Mouse (Mus musculus) erythroblast, embryonic 14.5 days (primary cell): ENCODE data around the gene Tmem161a. TPM values are rescaled to one million over a fixed set of nuclear protein-coding genes. Genes with fewer than 3 reads are reported as not detected.
A peak's percentile ranks its signal among the peaks of the same experiment; 100 is the strongest.
"Not testable (repeated sequence)": the region's sequence is repeated elsewhere in the genome, so short reads cannot be mapped to it uniquely, and the experiment has no call there.

Source experiments
- H3K27me3 ChIP-seq: 2 replicates; pipeline ENCODE4 v1.6.1; 2012; ENCODE audit warnings: inconsistent platforms; ENCODE audit not compliant: control insufficient read depth
- H3K36me3 ChIP-seq: 2 replicates; pipeline ENCODE4 v1.6.1; 2012; ENCODE audit warnings: mild to moderate bottlenecking, inconsistent platforms; ENCODE audit not compliant: control insufficient read depth
- H3K4me1 ChIP-seq: 2 replicates; pipeline ENCODE4 v1.6.1; 2012; ENCODE audit warnings: inconsistent platforms; ENCODE audit not compliant: control insufficient read depth
- H3K4me3 ChIP-seq: replicated peaks from 2 replicates; pipeline ENCODE3; 2012; ENCODE audit warnings: moderate library complexity, mild to moderate bottlenecking, inconsistent platforms
- H3K9me3 ChIP-seq: 2 replicates; pipeline ENCODE4 v1.6.1; 2012; ENCODE audit warnings: low read length, inconsistent platforms, mixed read lengths; ENCODE audit not compliant: control insufficient read depth
- GATA1 ChIP-seq: IDR thresholded peaks from 2 replicates; pipeline ENCODE4 v1.6.1; 2012; ENCODE audit warnings: low read length, inconsistent platforms, mixed read lengths
- TAL1 ChIP-seq: IDR thresholded peaks from 3 replicates; pipeline ENCODE4 v1.6.1; 2012; ENCODE audit warnings: low read length, inconsistent platforms, mixed read lengths
- polyA plus RNA-seq: library from polyadenylated mRNA; stranded (reverse); fragments of >175 nt; gene quantifications from 2 replicates; pipeline ENCODE4 v1.2.3, GENCODE M21; 2012

Gene Tmem161a
- polyA plus RNA-seq, 1 experiment: 11.2 TPM

GRCm38 (mm10) chr8:70212112-70213055 is 40.2 kb downstream of the Tmem161a start, which contains the start of gene Slc25a42:
Gene Slc25a42 (minus strand): TSS chr8:70212305.
- Histone ChIP-seq H3K4me1 (peaks cover 67% of the 10 kb centered on the region), H3K36me3 (peaks cover 24% of the 10 kb centered on the region), H3K27me3 (no peaks in the 10 kb centered on the region), H3K4me3 (peak within 1 kb of the TSS; percentile 70), H3K9me3 (no peaks in the 10 kb centered on the region)
- peak; percentile 13; the same call in 1 of the 2 replicates for TF ChIP-seq GATA1
- no peak for TF ChIP-seq TAL1

DNA sequence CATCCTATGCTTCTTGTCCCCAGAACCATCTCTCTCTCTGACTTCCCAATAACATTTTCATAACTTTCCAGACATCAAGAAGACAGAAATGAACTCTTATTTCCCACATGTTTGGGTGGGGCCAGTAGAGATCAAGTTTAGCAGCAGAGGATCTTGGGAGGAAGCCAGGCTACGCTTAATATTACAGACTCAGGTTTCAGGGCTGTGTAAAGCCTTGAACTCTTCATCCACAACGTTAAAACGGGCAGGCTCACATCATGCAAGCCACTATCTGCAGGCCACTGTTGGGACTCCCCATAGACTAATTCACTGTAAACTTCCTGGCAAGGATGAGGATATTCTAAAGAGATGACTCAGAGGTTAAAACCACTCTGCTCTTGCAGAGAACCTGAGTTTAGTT is 42.3 kb downstream of the Tmem161a start:
- no peaks in the 10 kb centered on the region for H3K9me3 ChIP-seq
- TF ChIP-seq TAL1 (no peak), GATA1 (no peak)
- H3K4me1 ChIP-seq: peaks cover 50% of the 10 kb centered on the region
- no peaks in the 10 kb centered on the region for H3K27me3 ChIP-seq
- H3K4me3 ChIP-seq: no peak overlapping the region
- peaks cover 10% of the 10 kb centered on the region for H3K36me3 ChIP-seq

- H3K4me1 ChIP-seq: peaks cover 44% of the 10 kb centered on the region
- TF ChIP-seq GATA1 (no peak), TAL1 (no peak)
- H3K9me3 ChIP-seq: no peaks in the 10 kb centered on the region
- H3K36me3 ChIP-seq: peaks cover 7% of the 10 kb centered on the region
- no peak overlapping the region for H3K4me3 ChIP-seq
- H3K27me3 ChIP-seq: no peaks in the 10 kb centered on the region
Observed at GRCm38 (mm10) chr8:70215092-70215491, 42.9 kb downstream of the Tmem161a start.

- peaks cover 33% of the 10 kb centered on the region for H3K4me1 ChIP-seq
- not testable (repeated sequence) for H3K4me3 ChIP-seq, H3K36me3 ChIP-seq, H3K9me3 ChIP-seq, H3K27me3 ChIP-seq
Observed at GRCm38 (mm10) chr8:70216161-70216560, 44.0 kb downstream of the Tmem161a start.

DNA sequence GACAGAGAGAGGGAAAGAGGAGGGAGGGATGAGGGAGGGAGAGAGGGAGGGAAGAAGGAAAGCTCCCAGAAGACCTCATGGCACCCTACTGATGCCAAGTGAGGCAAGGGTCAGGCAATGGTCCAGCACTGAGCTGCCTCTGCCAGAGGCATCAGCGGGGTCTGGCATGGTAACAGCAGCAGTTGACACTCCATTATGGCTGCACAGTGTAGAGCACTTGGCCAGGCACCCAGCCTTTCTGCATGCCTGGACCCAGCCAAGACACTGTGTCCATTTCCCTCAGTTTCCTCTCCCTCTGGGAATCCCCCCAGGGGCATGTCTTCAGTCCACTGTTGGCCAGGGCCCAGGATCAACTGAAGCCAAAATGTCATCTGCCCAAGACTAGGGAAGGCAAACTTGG is 44.4 kb downstream of the Tmem161a start:
- Histone ChIP-seq H3K27me3 (no peaks in the 10 kb centered on the region), H3K36me3 (peaks cover 12% of the 10 kb centered on the region), H3K4me1 (peaks cover 29% of the 10 kb centered on the region), H3K4me3 (no peak overlapping the region), H3K9me3 (no peaks in the 10 kb centered on the region)
- no peak for TF ChIP-seq GATA1
- no peak for TF ChIP-seq TAL1

GRCm38 (mm10) chr8:70217441-70217840 is 45.3 kb downstream of the Tmem161a start:
- no peak for TF ChIP-seq GATA1
- TF ChIP-seq TAL1: no peak
- Histone ChIP-seq H3K9me3 (no peaks in the 10 kb centered on the region), H3K27me3 (no peaks in the 10 kb centered on the region), H3K4me3 (no peak overlapping the region), H3K36me3 (peaks cover 20% of the 10 kb centered on the region), H3K4me1 (peaks cover 25% of the 10 kb centered on the region)

DNA sequence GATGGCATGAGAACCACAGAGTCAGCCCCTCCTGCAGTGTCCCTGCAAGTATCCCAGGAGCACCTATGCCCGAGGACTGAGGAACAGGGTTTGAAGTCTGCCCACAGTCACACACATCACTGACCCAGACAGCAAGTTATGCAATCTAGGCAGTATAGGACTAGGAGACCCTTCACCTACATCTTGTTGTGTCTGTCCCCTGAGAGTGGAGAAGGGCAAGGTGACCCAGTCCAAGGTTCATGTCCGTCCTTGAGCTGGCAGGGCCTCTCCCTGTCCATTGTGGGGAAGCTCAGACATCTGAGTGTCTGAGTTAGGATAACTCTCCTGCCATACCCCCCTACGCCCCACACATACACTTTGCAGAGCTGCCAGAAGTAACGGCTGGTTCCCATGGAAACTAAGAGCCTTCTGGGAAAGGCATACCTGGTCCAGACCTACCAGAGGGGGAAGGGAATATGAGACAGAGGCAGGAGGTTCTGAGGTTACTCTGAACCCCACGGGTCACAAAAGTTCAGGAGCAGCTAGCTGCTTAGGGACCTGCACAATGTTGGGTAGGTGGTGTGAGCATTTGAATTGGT is 47.0 kb downstream of the Tmem161a start:
- TF ChIP-seq TAL1 (no peak), GATA1 (no peak)
- Histone ChIP-seq H3K9me3 (no peaks in the 10 kb centered on the region), H3K27me3 (no peaks in the 10 kb centered on the region), H3K4me1 (peaks cover 10% of the 10 kb centered on the region), H3K4me3 (no peak overlapping the region), H3K36me3 (peaks cover 38% of the 10 kb centered on the region)

- H3K4me1 ChIP-seq: peaks cover 2% of the 10 kb centered on the region
- no peaks in the 10 kb centered on the region for H3K9me3 ChIP-seq
- no peak overlapping the region for H3K4me3 ChIP-seq
- TF ChIP-seq GATA1 (no peak), TAL1 (no peak)
- peaks cover 49% of the 10 kb centered on the region for H3K36me3 ChIP-seq
- H3K27me3 ChIP-seq: no peaks in the 10 kb centered on the region
Observed at GRCm38 (mm10) chr8:70220236-70220840, 48.2 kb downstream of the Tmem161a start.

DNA sequence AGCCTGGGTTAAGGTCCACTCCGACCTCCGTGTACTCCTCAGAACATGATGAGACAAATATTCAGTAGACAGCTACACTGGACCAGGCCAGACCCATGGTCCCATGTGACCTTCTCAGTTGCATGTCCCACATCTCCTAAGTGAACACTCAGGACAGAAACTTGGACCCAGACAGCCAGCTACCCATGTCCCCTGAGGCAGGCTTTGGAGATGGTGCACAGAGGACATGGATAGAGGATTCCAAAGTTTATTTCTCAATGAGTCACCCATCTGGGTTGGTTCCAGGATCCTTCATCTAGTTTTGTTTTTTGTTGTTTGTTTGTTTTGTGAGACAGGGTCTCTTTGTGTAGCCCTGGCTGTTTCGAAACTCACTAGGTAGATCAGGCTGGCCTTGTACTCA is 48.8 kb downstream of the Tmem161a start:
- no peak for TF ChIP-seq TAL1
- Histone ChIP-seq H3K9me3 (no peaks in the 10 kb centered on the region), H3K4me3 (no peak overlapping the region), H3K27me3 (no peaks in the 10 kb centered on the region), H3K36me3 (peaks cover 55% of the 10 kb centered on the region), H3K4me1 (peaks cover 2% of the 10 kb centered on the region)
